Mouse (Mus musculus) heart, adult 11 months (tissue): ENCODE measurements around the gene Ccdc177.

ENCODE experiments used
- DNase-seq: peaks from one replicate; pipeline ENCODE4 v3.0.0; 2022

The Ccdc177 gene

DNA sequence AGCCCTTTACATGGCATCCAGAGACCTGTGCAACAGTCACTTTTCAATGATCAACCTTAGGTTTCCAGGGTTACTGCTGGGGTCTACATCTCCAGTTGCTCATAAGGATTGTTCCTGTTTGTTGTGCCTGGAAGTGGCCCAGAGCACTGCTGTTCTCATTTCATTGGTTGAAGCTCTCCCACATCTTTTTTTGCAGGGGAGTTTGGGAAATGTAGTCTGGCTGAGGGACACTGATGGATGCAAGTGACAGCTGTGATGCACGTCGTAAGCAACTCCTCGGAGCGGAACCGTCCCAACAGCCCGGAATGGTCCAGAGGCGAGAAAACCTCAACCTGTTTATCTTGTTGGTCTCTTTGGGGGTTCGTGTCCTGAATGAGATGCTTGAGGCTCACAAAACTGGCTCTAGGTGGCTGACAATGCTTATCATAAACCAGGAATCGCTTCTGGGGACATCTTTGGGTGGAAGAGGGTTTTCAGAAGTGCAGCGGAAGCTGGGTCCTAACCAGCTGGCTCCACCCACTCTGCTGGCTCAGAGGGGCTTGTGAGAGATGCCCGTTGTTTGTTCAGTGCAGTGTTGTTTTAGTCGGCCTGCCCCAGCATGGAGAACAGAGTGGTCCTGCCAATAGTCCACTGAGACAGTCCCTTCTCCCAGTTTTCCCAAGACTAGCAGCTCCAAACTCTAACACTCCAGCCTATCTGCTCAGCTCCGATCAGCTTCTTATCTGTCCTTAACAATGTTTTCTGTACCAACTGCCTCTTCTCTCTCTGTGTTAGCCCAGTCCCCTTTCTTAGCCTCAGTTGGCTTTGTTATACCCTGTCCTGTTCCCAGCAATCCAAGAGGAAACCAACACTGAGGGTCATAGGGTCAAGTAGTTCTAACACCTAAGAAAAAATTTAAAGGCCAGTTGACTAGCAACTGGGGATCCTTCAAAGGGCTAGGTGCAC, 25.7 kb downstream of the Ccdc177 start:
- no peak for DNase-seq

DNA sequence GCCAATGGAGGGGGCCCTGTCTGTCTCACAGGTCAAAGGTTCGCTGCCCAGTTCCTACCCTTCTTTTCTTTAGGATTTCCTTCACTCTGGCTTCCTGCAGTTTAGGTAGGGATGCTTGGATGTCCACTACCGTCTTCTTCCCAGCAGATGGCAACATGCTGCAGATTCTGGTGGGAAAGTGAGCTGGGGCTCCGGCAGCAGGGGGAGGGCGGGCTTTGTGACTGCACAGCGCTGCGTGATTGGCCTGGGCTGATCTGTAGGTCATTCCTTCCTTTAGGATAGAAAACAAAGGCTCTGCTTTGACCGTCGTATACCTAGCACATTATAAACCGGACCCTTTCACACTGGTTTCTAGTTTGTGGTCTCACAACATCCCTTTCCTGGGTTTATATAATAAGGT, 29.9 kb downstream of the Ccdc177 start:
- peak; percentile 94 for DNase-seq

DNA sequence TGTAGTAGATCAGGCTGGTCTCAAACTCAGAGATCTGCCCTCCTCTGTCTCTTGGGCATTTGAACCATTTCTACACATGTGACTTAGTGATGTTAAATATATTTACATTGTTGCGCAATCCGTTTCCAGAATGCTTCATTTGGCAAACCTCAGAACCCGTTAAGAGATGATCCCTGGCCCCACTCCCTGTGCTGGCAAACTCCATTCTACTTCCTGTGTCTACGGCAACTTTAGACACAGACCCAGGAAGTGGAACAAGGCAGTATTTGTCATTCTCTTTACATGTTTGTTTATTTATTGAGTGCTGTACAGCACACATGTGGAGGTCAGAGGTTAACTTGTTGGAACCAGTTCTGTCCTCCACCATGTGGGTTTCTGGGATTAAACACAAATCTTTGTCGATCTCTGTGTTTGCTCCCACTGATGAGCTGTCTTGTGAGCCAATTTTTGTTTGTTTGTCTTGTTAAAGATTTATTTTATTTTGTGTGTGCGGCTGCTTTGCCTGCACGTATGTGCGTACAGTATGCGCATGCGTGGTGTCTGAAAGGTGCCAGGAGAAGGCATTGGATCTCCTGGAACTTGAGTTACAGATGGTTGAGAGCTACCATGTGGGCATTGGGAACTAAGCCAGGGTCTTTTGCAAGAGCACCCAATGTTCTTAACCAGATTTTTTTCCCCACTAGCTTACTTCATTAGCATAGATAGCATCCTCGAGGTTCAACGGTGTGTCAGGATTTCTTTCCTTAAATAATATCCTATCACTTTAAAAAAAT, 30.5 kb downstream of the Ccdc177 start:
- no peak for DNase-seq

DNA sequence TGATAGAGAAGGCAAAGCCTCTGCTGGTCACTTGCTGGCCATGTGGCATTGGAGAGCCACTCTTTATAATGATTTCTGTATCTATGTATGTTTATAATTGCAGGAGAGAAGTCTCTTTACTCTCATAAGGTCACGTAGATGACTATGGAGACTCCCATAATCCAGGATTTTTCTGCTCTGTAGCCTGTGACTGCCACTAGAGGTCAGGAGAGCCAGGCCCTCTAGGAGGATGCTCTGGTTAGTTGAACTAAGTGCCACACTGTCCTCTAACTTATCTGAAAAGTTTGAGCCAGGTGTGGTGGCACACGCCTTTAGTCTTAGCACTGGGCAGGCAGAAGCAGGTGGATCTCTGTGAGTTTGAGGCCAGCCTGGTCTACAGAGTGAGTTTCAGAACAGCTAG, 31.7 kb downstream of the Ccdc177 start:
- no peak for DNase-seq

DNA sequence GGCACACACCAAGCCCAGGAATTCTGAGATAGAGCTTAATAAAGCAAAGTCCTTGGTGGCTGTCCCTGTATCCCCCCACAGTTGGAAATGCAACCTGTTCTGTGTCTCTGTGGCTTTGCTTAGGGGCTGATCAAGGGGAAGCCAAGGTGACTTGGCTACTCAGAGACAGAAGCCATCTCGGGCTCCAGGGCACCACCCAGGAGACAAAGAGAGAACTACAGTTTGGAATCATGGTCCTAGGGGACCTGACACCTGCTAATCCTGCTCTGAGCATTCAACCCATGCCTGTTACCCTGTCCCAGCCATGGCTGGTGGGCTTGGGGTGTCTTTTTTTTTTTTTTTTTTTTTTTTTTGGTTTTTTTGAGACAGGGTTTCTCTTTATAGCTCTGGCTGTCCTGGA, 32.3 kb downstream of the Ccdc177 start:
- no peak for DNase-seq

DNA sequence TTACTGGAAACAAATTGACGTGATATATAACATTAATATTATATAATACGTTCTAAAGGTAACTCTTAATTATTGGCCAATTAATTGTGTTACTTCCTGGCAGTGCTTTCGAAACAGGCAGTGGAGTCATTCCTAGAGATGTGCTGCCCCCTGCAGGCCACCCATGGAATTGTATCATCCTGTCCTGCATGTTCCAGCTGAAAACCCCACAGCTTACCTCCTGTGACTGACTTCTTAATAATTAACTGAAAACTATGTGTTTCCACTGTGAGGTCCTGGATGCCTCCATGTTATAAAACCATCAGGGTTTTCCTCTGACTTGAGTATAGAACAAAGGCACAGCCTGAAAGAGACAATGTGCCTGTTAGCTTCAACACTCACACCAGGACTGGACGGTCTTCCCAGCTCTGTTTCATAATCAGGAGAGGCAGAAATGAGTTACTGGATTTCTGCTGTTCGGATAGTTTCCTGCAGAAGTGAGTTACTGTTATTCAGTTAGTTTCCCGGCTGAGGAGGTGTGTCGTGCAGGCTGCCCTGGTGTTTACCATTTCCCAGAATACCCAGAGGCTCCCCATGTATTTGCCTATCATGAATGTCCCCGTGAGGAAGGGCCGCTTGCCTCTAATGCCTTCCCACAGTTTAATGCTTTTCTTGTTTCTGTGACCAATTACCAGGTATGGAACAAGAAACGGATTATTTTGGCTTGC, 35.5 kb downstream of the Ccdc177 start:
- DNase-seq: peak; percentile 91

DNA sequence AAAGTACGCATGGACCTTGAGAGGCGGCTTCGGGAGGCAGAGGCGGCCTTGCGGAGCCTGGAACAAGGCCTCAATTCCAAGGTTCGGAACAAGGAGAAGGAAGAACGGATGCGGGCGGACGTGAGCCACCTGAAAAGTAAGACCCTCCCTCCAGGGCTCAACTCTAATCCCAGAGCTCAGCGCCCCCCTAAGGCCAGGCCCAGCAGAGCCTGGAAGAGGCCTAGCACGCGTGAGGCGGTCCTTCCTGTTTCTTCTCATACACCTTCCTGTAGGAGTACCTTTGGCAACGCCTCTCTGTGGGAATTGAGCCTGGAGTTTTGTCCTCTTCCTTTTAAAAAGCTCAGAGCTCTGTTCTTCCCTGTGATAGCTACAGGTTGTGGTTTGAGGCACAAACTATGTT, 39.0 kb downstream of the Ccdc177 start:
- DNase-seq: no peak

DNA sequence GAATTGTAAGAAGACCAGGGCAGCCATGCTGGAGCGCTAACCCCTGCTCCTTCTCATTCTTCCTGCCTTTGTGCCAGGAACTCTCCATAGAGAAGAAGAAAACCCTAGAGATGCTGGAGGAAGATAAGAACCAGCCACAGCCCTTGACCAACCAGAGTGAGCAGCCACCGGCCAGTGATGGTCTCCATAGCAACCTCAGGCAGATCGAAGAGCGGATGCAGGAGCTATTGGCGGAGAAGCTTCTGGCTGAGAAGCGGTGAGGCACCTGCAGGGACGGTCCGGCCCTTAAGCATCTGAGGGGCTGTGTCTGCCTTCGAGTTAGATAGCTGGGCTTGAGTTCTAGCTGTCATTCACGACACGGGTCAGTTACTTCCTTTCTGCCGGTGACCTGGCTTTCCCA, 40.0 kb downstream of the Ccdc177 start:
- DNase-seq: no peak

DNA sequence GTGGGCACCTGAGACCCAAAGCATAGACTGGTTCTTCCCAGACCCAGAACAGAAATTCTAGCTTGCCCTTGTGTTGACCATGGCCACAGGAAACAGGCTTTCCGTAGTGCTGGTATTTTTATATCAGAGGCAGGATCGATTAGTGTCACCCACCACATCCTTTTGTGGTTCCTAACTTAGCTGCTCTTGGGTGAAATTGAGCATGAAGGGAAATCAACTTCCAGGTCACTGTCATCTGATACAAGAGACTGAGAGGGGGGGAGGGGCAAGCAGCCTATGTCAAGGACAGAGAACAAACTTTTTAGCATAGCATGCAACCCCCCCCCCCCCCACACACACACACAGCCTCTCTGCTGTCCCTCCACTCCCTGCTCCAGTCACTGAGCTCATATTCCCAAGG, 41.3 kb downstream of the Ccdc177 start:
- DNase-seq: no peak

DNA sequence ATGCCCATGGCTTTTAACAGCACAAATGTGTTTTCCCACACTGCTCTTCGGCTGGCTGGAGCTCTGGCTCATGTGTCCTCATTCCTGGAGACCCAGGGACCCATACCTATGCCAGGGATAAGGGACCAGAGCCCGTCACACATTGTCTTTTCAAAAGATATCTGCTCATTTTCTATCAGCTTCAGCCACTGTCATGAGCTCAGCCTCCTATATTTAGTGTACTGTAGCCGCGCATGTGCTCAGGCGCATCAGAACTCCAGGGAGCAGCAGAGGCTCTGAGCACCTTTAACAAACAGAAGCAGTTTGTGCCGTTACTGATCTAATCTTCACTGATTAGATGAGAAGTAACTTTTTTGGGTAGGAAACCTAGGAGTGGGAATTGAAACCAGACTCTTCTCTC, 44.6 kb downstream of the Ccdc177 start:
- DNase-seq: no peak

DNA sequence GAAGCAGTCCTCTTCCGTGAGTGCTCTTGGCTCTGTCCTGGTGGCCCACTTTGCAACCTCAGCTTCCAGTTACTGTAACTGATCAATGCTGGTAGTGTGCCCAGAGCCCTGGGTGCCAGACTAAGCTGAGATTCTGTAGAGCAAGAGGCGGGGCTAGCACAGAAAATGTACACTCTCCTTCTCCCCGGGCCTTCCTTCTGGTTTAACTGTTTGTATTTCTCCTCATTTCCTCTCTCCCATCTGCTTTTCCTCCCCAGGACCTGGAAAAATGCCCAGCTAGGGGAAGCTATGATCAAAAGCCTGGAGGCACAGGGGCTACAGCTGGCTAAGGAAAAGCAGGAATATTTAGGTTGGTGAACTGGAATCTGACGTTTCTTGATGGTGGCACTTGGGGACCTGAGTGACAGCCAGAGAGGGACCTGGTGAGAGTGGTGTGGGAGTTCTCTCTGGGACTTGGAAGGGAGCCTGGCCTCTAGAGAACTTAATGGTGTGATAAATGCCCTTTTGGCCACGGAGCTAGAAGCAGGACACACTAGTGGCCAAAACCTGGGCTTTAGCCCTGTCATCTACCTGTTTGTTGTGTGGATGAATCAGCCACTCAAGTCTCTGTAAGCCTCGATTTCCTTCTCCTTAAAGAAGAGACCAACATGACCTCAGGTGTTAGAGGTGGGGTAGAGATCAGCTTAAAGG, 53.4 kb downstream of the Ccdc177 start:
- DNase-seq: no peak

DNA sequence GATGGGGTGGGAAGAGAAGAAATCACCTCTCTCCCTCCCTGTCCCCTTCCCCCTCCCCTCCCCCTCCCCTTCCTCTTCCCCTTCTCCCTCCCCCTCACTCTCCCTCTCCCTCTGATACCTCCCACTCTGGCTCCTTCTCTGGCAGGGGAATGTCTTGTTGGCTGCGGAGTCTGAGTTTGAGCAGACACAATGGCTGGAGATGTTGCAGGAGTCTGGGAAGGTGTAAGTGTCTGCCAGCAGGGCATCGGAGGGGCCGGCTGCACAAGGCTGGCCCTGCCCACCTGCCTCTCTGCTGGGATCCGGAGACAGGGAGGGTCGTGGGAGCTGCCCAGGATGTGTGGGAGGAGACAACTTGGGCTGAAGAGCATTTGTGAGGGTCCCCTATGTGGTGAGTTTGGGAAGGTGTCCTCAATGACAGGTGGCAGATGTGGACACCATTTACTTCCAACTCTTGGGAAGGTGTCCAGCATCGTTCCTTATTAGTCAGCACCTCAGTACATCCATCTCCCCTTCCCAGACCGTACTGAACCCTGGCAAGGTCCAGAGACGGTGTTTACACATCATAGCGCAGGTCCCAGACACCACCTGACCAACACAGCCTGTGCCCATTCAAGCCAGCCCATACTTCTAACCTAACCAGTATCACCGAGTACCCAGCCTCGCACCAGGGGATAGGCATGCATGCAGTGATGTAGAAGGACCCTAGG, 54.1 kb downstream of the Ccdc177 start:
- DNase-seq: no peak
